Mouse (Mus musculus): ENCODE measurements at regions not wholly inside any gene's neighbourhood (a gene's known extent, or its start where the extent isn't known, plus 50 kb on each side); places are given as distances from the start of the nearest gene placed in this dataset.

GRCm38 (mm10) chr14:46635322-46635721, 125.0 kb upstream of the Cdkn3 start:
- H3K9me3 ChIP-seq = no peaks in the 10 kb centered on the region
- H3K27ac ChIP-seq (replicated peaks) = no peak overlapping the region
- H3K4me1 ChIP-seq (replicated peaks) = 0 out of 2 replicates have a peak, but pooled peaks cover 3% of the 10 kb centered on the region
- no peak overlapping the region for H3K4me3 ChIP-seq
- H3K27me3 ChIP-seq = no peaks in the 10 kb centered on the region
- ATAC-seq (ENCODE audit: low FRiP score, low read depth) = no peak
- H3K4me2 ChIP-seq = no peak overlapping the region
- H3K9ac ChIP-seq = no peak overlapping the region
- no peaks in the 10 kb centered on the region for H3K36me3 ChIP-seq
- WGBS = 85% methylated on average over 3 of the region's 3 CpGs

DNA sequence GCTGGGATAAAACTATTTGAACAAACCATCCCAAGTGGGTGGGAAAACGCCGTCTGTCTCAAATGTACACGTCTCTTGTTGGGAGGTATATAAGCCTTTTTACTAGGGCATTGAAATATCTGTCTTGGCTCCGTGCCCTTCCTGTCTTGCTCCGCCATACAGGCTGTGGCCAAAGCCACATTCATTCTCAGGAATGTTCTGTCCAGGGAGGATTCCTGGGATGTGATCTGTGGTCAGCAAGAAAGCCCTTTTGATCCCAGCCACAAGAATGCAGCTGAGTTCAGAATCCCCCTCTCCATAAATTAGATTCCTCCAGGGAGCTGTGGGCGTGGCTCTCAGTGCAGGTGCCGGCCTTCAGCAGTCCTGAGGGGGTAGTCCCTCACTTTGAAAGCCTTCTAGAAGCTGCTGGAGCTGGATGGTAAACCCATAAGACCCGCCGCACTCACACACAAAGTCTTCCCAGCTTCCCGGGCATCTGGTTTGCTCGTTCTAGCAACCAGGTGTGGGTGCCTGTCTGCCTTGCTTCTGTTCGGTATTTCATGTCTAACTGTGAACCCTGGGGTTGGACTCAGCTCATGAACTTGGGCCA, 125.6 kb upstream of the Cdkn3 start:
- H3K4me3 ChIP-seq = no peak overlapping the region
- WGBS = 68% methylated on average over 12 of the region's 12 CpGs
- H3K36me3 ChIP-seq = no peaks in the 10 kb centered on the region
- H3K27ac ChIP-seq (replicated peaks) = no peak overlapping the region
- no peaks in the 10 kb centered on the region for H3K27me3 ChIP-seq
- H3K4me2 ChIP-seq = no peak overlapping the region
- 0 out of 2 replicates have a peak, but pooled peaks cover 3% of the 10 kb centered on the region for H3K4me1 ChIP-seq (replicated peaks)
- H3K9me3 ChIP-seq = no peaks in the 10 kb centered on the region
- no peak for ATAC-seq (ENCODE audit: low FRiP score, low read depth)
- H3K9ac ChIP-seq = no peak overlapping the region

DNA sequence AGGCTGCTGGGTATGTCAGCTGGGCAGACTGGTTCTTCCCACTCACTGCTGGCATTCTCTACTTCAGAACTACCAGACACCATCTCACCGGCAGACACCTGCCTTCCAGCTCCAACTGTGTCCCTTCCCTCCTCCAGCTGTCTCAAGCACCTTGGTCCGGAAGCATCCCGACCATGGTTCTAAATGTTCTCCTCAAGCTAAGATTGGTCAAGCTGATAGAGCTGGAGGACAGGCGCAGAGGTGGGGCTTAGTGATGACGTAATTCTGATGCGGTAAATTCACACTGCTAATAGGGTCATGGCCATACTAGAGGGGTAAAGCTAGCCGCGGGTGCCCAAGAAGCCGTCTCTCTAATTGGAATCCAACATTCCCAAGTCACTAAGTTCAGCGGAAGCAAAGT, 126.1 kb upstream of the Cdkn3 start:
- no peak overlapping the region for H3K4me2 ChIP-seq
- 90% methylated on average over 10 of the region's 10 CpGs for whole genome bisulfite sequencing
- H3K4me1 ChIP-seq (replicated peaks) = 0 out of 2 replicates have a peak, but pooled peaks cover 3% of the 10 kb centered on the region
- H3K9me3 ChIP-seq = no peaks in the 10 kb centered on the region
- no peaks in the 10 kb centered on the region for H3K27me3 ChIP-seq
- ATAC-seq (ENCODE audit: low FRiP score, low read depth) = no peak
- H3K27ac ChIP-seq (replicated peaks) = no peak overlapping the region
- H3K4me3 ChIP-seq = no peak overlapping the region
- H3K36me3 ChIP-seq = no peaks in the 10 kb centered on the region
- H3K9ac ChIP-seq = no peak overlapping the region

DNA sequence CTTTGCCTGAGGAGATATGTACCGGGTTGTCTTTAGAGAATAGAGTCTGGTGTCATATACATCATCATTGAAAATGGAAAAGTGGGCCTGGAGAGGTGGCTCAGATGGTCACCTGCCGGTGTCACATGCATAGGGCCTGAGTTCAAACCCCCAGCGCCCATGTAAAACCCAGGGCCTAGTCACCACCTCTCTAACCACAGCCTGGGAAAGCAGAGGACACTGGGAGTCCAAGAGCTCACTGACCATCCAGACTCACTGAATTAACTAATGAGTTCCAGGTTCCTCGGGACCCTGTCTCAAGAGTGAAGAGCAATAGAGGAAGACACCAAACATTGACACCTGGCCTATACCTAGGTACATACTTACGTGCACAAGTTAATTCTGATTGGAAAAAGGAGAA, 132.7 kb upstream of the Cdkn3 start:
- Histone ChIP-seq H3K4me2 (no peak overlapping the region), H3K4me3 (no peak overlapping the region), H3K9me3 (no peaks in the 10 kb centered on the region), H3K27ac (replicated peaks) (no peak overlapping the region), H3K27me3 (no peaks in the 10 kb centered on the region), H3K4me1 (replicated peaks) (no peaks in the 10 kb centered on the region), H3K9ac (no peak overlapping the region), H3K36me3 (no peaks in the 10 kb centered on the region)
- 97% methylated on average over 5 of the region's 5 CpGs for WGBS
- no peak for ATAC-seq (ENCODE audit: low FRiP score, low read depth)

DNA sequence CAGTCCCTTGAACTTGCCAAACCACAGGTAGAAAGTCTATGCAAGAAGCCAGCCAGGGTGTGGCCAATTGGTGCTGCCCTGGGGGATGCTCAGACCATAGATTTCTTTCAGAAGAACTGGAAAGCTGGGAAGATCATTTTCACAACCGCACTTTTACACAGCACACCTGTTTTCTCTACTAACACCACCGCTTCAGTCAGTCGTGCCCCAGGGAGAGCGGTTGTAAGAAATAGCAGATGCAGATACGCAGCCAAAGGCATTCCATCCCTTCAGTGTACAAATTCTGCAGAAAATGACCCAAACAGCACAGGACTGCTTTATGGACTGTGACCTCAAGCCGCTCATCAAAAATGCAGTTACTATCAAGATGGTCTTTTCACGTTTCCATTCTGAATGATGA, 134.6 kb upstream of the Cdkn3 start:
- no peaks in the 10 kb centered on the region for H3K9me3 ChIP-seq
- H3K9ac ChIP-seq = no peak overlapping the region
- ATAC-seq (ENCODE audit: low FRiP score, low read depth) = no peak
- H3K4me2 ChIP-seq = no peak overlapping the region
- no peaks in the 10 kb centered on the region for H3K4me1 ChIP-seq (replicated peaks)
- no peak overlapping the region for H3K4me3 ChIP-seq
- no peaks in the 10 kb centered on the region for H3K36me3 ChIP-seq
- no peaks in the 10 kb centered on the region for H3K27me3 ChIP-seq
- no peak overlapping the region for H3K27ac ChIP-seq (replicated peaks)
- 80% methylated on average over 7 of the region's 7 CpGs for WGBS

GRCm38 (mm10) chr14:46623645-46624044, 136.7 kb upstream of the Cdkn3 start:
- WGBS = 69% methylated on average over 2 of the region's 2 CpGs
- no peaks in the 10 kb centered on the region for H3K36me3 ChIP-seq
- no peaks in the 10 kb centered on the region for H3K27me3 ChIP-seq
- H3K4me1 ChIP-seq (replicated peaks) = no peaks in the 10 kb centered on the region
- no peak overlapping the region for H3K9ac ChIP-seq
- H3K4me2 ChIP-seq = no peak overlapping the region
- H3K9me3 ChIP-seq = no peaks in the 10 kb centered on the region
- no peak overlapping the region for H3K27ac ChIP-seq (replicated peaks)
- no peak overlapping the region for H3K4me3 ChIP-seq
- ATAC-seq (ENCODE audit: low FRiP score, low read depth) = no peak

DNA sequence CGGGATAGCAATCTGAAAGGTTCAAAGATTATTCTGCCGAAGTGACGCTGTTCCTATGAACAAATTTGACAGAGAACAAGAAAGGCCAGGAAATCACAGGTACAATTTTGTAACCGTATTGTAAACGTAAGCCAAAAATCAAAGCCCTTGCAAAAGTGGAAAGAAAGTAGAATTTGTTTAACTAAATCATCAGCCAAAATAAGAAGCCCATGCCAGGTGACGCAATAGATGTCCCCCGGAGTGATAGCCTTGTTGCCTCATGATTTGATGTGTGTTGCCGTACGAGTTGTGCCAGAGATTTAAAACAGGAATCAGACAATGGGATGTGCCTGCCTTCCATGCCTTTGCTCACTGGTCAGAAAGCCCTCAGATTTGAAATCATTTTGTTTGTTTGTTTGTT, 144.3 kb upstream of the Cdkn3 start:
- Histone ChIP-seq H3K4me3 (no peak overlapping the region), H3K9ac (no peak overlapping the region), H3K4me2 (no peak overlapping the region), H3K9me3 (no peaks in the 10 kb centered on the region; the same call in 1 of the 2 replicates), H3K36me3 (no peaks in the 10 kb centered on the region), H3K4me1 (replicated peaks) (no peaks in the 10 kb centered on the region), H3K27ac (replicated peaks) (no peak overlapping the region), H3K27me3 (no peaks in the 10 kb centered on the region)
- WGBS = 89% methylated on average over 9 of the region's 9 CpGs
- no peak for ATAC-seq (ENCODE audit: low FRiP score, low read depth)

DNA sequence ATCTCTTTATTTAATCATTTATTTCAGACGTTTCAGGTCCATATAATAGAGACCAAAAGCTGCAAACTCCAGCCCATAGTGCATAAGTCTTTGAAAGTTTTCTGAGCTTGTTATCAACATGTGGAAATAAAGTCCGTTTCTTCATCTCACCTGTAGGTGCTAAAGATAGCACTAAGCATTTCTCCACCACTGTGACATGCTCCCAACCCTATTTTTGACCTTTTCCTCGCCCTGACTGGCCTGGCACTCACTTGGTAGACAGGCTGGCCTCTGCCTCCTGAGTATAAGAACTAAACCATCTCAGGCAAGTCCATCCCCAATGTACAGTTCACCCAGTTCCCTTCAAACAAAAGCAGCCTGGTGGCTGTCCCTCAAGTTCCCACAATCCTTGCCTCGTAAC, 145.4 kb upstream of the Cdkn3 start:
- Histone ChIP-seq H3K9ac (no peak overlapping the region), H3K36me3 (no peaks in the 10 kb centered on the region), H3K27ac (replicated peaks) (no peak overlapping the region), H3K4me1 (replicated peaks) (no peaks in the 10 kb centered on the region), H3K4me2 (no peak overlapping the region), H3K9me3 (no peaks in the 10 kb centered on the region; the same call in 1 of the 2 replicates), H3K4me3 (no peak overlapping the region), H3K27me3 (no peaks in the 10 kb centered on the region)
- 89% methylated on average over 4 of the region's 4 CpGs for WGBS
- ATAC-seq (ENCODE audit: low FRiP score, low read depth) = no peak

GRCm38 (mm10) chr14:46613748-46614147, 146.6 kb upstream of the Cdkn3 start:
- ATAC-seq (ENCODE audit: low FRiP score, low read depth) = no peak
- H3K9ac ChIP-seq = no peak overlapping the region
- H3K4me3 ChIP-seq = no peak overlapping the region
- H3K27ac ChIP-seq (replicated peaks) = no peak overlapping the region
- no peaks in the 10 kb centered on the region for H3K36me3 ChIP-seq
- H3K4me2 ChIP-seq = no peak overlapping the region
- H3K27me3 ChIP-seq = no peaks in the 10 kb centered on the region
- H3K9me3 ChIP-seq = no peaks in the 10 kb centered on the region; the same call in 1 of the 2 replicates
- no peaks in the 10 kb centered on the region for H3K4me1 ChIP-seq (replicated peaks)
- 59% methylated on average over 4 of the region's 4 CpGs for WGBS

DNA sequence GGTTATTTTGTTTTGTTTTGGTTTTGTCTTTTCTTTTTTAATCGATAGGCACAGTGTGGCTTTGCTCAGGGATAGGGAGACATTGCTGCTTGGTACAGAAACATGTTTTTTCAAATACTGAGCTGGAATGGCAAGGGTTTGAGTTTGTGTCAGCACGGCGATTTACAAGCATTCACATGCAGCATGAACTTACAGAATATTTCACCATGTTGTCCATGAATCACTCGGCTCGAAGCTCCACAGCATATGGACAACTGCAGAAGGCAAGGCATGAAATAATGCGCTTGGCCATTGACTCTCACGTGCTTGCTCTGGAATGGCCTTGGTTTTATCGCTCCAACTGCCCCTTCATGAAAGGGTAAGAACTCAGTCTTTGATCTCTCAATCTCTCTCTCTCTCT, 147.1 kb upstream of the Cdkn3 start:
- ATAC-seq (ENCODE audit: low FRiP score, low read depth) = no peak

DNA sequence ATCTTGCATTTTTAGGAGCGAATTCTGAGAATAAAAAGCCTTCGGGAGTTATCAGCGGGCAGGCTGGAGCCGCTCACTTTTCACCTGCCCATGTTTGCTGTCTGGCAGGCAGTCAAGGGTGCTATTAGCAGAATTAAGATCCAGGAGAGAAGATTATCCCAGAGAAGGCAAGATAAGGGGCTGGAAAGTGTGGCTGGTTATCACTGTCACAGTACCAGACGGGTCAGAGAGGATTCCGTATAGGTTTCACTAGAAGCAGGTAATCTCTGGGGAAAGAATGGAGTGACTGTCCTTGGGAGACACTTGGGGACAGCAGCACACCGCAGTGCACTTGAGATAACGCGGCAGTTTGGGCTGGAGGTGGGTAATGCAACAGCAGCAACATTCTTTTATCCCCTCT, 147.8 kb upstream of the Cdkn3 start:
- H3K4me3 ChIP-seq = no peak overlapping the region
- H3K9me3 ChIP-seq = no peaks in the 10 kb centered on the region
- no peaks in the 10 kb centered on the region for H3K4me1 ChIP-seq (replicated peaks)
- no peak for ATAC-seq (ENCODE audit: low FRiP score, low read depth)
- WGBS = 76% methylated on average over 9 of the region's 9 CpGs
- no peak overlapping the region for H3K9ac ChIP-seq
- no peak overlapping the region for H3K4me2 ChIP-seq
- H3K27me3 ChIP-seq = no peaks in the 10 kb centered on the region
- H3K36me3 ChIP-seq = no peaks in the 10 kb centered on the region
- no peak overlapping the region for H3K27ac ChIP-seq (replicated peaks)

More for the DNA sequence above, 147.1 kb upstream of the Cdkn3 start:
- Histone ChIP-seq H3K36me3 (no peaks in the 10 kb centered on the region), H3K27ac (replicated peaks) (no peak overlapping the region), H3K9me3 (no peaks in the 10 kb centered on the region; the same call in 1 of the 2 replicates), H3K4me2 (no peak overlapping the region), H3K9ac (no peak overlapping the region), H3K4me1 (replicated peaks) (no peaks in the 10 kb centered on the region), H3K4me3 (no peak overlapping the region), H3K27me3 (no peaks in the 10 kb centered on the region)
- 89% methylated on average over 8 of the region's 8 CpGs for WGBS

- Histone ChIP-seq H3K27ac (replicated peaks) (no peak overlapping the region), H3K27me3 (no peaks in the 10 kb centered on the region), H3K4me2 (no peak overlapping the region), H3K4me1 (replicated peaks) (no peaks in the 10 kb centered on the region), H3K9me3 (no peaks in the 10 kb centered on the region), H3K4me3 (no peak overlapping the region), H3K9ac (no peak overlapping the region), H3K36me3 (no peaks in the 10 kb centered on the region)
- WGBS = 92% methylated on average over 5 of the region's 5 CpGs
- ATAC-seq (ENCODE audit: low FRiP score, low read depth) = no peak
Observed at GRCm38 (mm10) chr14:46610926-46611325, 149.4 kb upstream of the Cdkn3 start.

DNA sequence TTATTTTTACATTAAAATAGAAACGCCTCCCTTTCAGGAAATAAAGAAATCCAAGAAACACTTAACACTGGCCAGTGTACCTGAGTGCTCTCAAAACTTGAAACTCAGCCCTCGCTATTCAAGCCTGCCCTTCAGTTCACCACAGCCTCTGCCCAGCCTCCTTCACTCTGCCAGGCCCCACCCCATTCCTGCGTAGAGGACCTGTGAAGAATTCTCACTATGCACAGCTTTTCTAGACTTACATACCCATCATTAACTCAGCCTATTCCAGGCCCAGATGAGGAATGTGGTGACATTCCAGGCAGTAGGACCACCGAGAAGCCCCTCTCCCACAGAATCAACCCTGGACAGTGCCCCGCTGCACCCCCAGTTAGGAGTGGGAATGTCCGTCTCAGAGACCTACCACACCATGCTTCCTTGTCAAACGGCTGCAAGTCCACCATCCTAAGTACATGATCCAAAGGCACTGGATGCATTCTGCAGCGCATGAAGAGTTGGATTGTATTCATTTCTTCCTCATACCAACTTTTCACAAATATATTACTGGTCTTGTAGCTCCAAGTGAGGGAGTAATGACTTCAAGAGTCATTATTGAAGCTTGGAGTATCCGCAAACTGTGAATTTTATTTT, 150.0 kb upstream of the Cdkn3 start:
- Histone ChIP-seq H3K4me2 (no peak overlapping the region), H3K9ac (no peak overlapping the region), H3K27me3 (no peaks in the 10 kb centered on the region), H3K27ac (replicated peaks) (no peak overlapping the region), H3K4me1 (replicated peaks) (peaks cover 5% of the 10 kb centered on the region), H3K9me3 (no peaks in the 10 kb centered on the region), H3K4me3 (no peak overlapping the region), H3K36me3 (no peaks in the 10 kb centered on the region)
- WGBS = 86% methylated on average over 9 of the region's 9 CpGs
- no peak for ATAC-seq (ENCODE audit: low FRiP score, low read depth)
